Mouse (Mus musculus) neutrophil, adult 65 days (primary cell): Measurements from ENCODE around the gene Fthl17c. TPM values are rescaled to one million over a fixed set of nuclear protein-coding genes. Genes with fewer than 3 reads are reported as not detected.

Source experiments
- total RNA-seq: library from RNA; stranded (reverse); gene quantifications from 2 replicates; pipeline ENCODE4 v1.2.4, GENCODE M21; 2023

The Fthl17c gene
- not detected in 2 replicates for total RNA-seq

DNA sequence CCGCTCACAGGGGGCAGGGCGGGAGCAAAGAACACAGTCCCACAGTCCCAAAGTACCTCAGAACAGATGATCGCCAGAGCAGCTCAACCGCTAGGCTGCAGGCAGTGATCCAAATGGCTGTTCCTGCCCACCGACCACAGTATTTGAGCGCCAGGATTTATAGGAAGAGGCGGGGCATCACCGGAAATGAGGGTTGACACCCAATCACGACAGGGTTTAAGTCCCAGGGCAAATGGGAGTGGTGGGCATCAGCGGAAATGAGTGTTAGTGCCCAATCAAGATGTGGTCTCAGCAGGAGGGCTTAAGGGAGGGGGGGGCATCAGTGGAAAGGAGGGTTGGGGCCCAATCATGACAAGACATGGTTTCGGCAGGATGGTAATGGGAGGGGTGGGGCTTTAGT lies at the start of gene Fthl17c:
Fthl17c (minus strand) TSS at position 101 of the 400 bp plus-strand sequence.

DNA sequence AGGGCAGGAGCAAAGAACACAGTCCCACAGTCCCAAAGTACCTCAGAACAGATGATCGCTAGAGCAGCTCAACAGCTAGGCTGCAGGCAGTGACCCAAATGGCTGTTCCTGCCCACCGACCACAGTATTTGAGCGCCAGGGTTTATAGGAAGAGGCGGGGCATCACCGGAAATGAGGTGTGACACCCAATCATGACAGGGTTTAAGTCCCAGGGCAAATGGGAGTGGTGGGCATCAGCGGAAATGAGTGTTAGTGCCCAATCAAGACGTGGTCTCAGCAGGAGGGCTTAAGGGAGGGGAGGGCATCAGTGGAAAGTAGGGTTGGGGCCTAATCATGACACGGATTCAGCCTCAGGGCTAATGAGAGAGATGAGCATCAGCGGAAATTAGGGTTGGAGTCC lies 10.3 kb upstream of the Fthl17c start, which contains the start of gene Fthl17d:
Fthl17d (minus strand) TSS at position 101 of the 400 bp plus-strand sequence.

DNA sequence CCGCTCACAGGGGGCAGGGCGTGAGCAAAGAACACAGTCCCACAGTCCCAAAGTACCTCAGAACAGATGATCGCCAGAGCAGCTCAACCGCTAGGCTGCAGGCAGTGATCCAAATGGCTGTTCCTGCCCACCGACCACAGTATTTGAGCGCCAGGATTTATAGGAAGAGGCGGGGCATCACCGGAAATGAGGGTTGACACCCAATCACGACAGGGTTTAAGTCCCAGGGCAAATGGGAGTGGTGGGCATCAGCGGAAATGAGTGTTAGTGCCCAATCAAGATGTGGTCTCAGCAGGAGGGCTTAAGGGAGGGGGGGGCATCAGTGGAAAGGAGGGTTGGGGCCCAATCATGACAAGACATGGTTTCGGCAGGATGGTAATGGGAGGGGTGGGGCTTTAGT lies 13.5 kb downstream of the Fthl17c start, which contains the start of gene Fthl17b:
Fthl17b (minus strand) TSS at position 101 of the 400 bp plus-strand sequence.

Other genes with a start within 250 kb of the Fthl17c start
- not detected in 2 replicates for gene Ssx9, start 228.1 kb downstream of the Fthl17c start, total RNA-seq
- gene Ssxb5, start 172.9 kb downstream of the Fthl17c start, total RNA-seq = not detected in 2 replicates
- gene Gm6592, start 132.6 kb downstream of the Fthl17c start, total RNA-seq = not detected in 2 replicates
- gene Gm5751, start 102.3 kb downstream of the Fthl17c start, total RNA-seq = not detected in 2 replicates
- 0.28 TPM in 1 of 2 replicates, not detected in the other for gene B630019K06Rik, start 84.2 kb downstream of the Fthl17c start, total RNA-seq
- not detected in 2 replicates for gene Fthl17b, start 13.6 kb downstream of the Fthl17c start, total RNA-seq
- gene Fthl17d, start 10.2 kb upstream of the Fthl17c start, total RNA-seq = not detected in 2 replicates
- not detected in 2 replicates for gene Fthl17e, start 56.9 kb upstream of the Fthl17c start, total RNA-seq
- not detected in 2 replicates for gene Fthl17f, start 86.5 kb upstream of the Fthl17c start, total RNA-seq
- gene 4930402K13Rik, start 128.0 kb upstream of the Fthl17c start, total RNA-seq = not detected in 2 replicates
- gene Lancl3, start 223.3 kb upstream of the Fthl17c start, total RNA-seq = not detected in 2 replicates